Mouse (Mus musculus) right cerebral cortex, adult 2 months (tissue): Measurements from ENCODE around the gene Tmem45b.
"Not testable (repeated sequence)": the region's sequence is repeated elsewhere in the genome, so short reads cannot be mapped to it uniquely, and the experiment has no call there.

Source experiments
- DNase-seq, 2 experiments: peaks; one replicate each; pipeline ENCODE4 v3.0.0; 2021 to 2022; ENCODE audit warnings: low spot score in 2 of 2

Tmem45b gene

GRCm38 (mm10) chr9:31463692-31464474, at the start of gene Tmem45b:
Gene Tmem45b (minus strand): TSS chr9:31464462.
- DNase-seq, result no peak

DNA sequence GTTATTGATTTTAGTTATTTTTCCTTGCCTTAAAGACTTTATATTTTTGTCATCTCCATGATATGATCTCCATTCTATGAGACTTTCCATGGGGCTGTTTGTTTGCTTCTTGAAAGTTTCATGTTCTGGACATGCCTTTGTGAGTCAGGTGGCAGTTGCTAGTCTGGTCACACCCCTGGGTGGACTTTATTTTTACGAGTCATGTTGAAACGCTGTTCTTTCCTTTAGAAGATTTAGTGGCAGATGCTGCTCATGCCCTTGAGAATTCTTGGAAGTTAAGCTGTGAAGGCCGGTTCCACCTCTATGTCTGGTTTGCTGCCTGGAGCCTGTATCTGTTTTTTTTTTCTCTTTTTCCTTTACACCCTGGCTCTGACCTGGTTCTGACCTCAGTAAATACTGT, 43.9 kb upstream of the Tmem45b start:
- DNase-seq, result no peak

DNA sequence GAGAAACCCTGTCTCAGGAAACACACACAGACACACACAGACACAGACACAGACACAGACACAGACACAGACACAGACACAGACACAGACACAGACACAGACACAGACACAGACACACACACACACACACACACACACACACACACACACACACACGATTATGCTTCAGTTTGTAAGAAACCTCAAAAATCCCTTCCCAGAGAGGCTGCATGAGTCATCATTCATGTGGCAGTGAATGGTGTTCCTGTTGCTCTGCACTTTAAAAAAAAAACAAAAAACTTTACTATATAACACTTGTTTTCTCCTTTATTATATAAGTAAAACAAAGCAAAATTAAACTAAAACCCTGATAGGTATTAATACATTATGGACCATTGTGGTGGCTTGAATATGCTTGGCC, 37.0 kb upstream of the Tmem45b start:
- DNase-seq, result not testable (repeated sequence)

DNA sequence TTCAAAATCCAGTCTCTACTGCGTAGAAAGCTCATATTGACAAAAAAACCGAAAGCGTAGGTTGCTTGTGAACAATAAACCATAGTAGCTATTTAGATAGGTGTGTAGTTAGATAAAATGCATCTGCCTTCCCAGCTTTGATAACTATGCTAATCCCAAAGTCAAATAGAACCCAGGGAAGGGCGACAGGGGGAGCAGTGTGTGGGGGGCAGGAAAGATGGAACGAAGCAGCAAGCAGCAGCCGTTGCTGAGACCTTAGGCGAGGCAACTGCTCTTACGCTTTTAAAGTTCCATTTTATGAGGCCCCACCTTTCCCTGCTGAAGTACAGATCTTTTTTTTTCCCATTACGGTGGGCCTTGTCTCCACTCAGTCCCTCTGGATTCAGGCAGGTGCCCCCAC, 1.1 kb downstream of the Tmem45b start:
- DNase-seq, result no peak

DNA sequence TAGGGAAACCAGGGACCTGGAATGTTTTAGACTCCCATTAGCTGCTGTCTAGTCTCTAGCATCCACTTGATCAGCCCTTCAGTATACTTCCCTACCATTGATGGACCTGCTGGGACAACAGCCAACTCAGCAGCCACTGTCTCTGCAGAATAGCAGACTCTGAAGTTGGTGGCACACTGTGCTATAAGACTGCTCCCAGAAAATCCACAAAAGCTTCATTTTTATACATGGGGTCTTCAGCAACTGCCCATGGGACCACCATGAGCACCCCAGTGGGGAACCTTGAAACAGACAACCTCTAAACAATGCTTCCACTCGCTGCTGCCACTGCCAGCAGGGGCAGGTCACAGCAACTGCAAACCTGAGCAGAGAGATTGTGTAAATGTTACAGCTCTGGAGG, 9.9 kb downstream of the Tmem45b start:
- DNase-seq, result no peak

GRCm38 (mm10) chr9:31452166-31452565, 12.1 kb downstream of the Tmem45b start:
- DNase-seq, result no peak

- no peak for DNase-seq
Observed at GRCm38 (mm10) chr9:31449145-31449772, 15.0 kb downstream of the Tmem45b start.

DNA sequence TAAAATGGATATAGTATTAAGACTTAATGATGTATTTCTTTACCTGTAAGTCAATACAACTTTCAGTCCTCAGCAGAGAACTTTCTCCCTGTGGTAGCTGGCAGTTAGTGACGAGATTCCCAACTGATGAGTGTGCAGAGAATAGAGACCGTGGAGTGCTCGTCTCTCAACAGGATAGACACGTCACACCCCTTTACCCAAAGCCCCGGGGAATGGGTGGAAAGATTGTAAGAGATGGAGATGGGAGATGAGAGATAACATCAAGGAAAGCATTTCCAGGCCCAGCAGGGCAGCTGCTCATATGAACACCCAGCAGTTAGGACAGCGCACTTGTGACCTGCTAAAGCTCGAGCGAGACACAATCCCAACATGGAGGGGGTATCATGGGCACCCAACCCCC, 20.0 kb downstream of the Tmem45b start:
- DNase-seq, result no peak

DNA sequence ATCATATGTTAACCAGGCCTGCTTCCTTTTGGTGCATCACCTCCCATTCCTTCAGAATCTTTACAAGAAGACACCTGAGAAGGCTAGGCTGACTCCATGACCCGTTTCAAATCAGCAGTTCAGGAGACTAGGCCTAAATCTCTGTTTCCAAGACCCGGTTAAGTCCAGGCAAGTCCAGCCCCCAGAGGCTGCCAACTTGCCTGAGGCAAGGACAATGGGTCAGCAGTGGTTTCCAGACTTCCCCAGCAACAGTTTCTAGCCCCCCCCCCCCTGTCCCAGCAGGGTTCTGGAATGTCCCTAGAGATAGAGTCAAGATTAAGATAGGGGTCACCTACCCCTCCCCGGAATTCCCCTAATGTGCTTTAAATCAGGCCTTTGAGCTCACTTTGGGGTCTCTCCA, 22.8 kb downstream of the Tmem45b start:
- no peak for DNase-seq

DNA sequence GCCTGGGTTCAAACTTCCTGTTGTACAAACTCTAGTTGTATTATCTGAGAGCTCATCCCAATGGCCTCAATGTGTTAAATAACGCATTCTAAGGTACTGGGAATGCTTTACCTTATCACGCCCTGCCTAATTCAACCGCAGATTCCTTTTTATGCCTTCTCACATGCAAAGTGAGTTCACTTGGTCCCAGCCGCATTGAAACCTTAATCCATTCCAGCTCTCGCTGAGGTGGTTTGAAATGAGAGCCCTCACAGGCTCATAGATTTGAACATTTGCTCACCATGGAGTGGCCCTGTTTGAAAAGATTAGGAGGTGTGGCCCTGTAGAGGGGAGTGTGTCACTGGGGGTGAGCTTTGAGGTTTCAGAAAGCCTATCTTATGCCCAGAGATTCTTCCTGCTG, 23.9 kb downstream of the Tmem45b start:
- no peak for DNase-seq

- no peak for DNase-seq
Observed at GRCm38 (mm10) chr9:31439341-31439740, 24.9 kb downstream of the Tmem45b start.

DNA sequence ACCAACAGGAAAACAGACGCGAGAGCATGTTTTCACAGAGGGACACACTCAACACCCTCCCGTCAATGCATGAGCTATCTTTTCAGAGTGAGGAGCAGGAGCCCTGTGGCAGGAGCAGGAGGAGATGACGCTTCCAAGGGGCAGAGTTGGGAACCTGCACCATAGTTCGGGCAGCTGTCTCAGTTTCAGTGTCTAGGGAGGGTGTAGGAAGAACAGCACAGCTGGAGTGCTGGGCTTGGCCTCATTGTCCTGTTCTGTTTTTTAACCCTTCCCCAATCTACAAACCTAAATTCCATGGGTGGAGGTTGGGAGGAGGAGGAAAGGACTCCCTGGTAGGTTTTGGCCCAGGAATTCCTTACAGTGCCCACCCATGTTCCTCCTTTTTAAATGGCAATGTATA, 25.4 kb downstream of the Tmem45b start:
- DNase-seq, result no peak

DNA sequence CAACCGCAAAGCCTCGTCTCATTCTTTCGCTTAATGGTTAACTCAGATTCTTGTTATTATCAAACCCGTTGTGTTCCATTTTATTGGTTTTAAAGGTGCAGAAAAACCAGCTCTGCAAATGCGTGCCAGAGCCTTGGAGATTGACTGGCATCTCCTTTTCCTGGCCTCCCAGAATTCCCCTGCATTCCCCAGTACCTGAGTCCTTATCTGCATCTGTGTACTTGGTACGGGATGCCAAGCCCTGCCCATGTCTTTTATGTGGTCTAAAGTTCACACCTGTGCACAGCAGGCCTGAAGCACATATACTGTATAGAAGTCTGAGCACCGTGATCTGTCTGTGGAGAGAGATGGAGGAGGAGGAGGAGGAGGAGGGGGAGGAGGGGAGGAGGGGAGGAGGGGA, 26.4 kb downstream of the Tmem45b start:
- DNase-seq, result no peak

DNA sequence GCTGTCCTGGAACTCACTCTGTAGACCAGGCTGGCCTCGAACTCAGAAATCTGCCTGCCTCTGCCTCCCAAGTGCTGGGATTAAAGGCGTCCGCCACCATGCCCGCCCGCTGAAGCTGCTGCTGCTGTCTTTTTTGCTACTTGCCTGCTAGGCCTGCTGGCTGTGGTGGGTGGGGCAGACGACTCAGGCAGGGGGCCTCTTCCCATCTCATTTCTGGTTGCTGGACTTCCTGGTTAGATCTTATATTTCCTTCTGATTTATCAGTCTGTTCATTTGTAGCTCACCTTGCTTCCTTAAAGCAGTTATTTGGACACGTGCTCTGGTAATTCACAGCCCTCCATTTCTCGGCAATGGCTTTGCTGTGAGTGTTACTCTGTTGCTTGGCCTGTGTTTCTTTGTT, 28.8 kb downstream of the Tmem45b start:
- no peak for DNase-seq

DNA sequence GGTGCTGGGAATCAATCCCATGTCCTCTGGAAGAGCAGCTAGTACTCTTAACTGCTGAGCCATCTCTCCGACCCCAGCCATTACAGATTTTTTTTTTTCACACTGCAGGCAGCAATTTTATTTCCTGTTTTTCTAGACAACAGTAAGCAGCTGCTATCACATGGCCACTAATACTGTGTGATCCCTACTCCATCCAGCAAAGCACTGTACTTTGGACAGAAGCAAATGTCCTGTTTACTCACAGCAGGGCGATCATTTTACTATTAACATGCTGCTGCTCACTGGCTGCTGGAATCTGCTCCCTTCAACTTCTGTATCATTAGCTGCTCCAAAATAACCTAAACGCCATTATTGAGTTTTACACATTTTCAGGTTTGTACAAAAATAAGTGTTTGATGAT, 30.8 kb downstream of the Tmem45b start:
- no peak for DNase-seq

GRCm38 (mm10) chr9:31432336-31432975, 31.8 kb downstream of the Tmem45b start:
- DNase-seq, result no peak

DNA sequence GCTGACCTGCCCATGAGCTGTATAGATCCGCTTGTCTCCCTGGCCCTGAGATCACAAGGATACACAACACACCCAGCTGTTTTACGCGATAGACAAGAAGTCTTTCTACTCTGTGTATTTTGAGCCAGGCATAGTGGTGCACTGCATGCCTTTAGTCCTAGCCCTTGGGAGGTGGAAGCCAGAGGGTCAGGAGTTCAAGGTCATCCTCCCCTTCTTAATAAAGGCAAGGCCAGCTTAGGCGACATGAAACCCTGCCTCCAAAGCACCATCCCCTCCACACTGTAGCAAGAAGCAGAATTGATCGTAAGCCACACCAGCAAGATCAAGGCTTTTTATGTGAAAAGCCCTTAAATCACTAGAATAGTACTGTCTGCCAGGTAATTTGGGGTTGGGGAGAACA, 32.5 kb downstream of the Tmem45b start:
- DNase-seq, result no peak

DNA sequence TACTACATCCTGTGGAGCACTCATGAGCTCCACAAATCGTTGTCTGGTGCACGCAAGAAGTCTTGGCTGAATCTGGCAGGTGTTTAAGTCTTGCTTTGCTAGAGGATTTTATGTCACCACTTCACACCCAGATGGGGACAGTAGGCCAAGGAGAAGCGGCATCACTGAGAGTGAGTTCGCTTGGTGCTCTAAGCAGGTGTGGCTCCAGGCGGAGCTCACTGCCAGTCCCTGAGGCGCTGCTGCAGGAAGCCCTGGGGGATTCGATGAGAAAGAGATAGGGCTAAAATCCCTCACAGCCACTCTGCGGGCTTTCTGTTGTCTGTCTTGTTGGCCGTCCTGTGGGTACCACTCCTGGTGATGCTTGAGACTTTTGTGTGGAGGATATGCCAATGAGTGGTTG, 34.3 kb downstream of the Tmem45b start:
- DNase-seq, result no peak

GRCm38 (mm10) chr9:31428971-31429370, 35.3 kb downstream of the Tmem45b start:
- DNase-seq, result no peak

GRCm38 (mm10) chr9:31422143-31422542, 42.1 kb downstream of the Tmem45b start:
- no peak for DNase-seq

- DNase-seq, result no peak
Observed at GRCm38 (mm10) chr9:31418821-31419220, 45.4 kb downstream of the Tmem45b start.

DNA sequence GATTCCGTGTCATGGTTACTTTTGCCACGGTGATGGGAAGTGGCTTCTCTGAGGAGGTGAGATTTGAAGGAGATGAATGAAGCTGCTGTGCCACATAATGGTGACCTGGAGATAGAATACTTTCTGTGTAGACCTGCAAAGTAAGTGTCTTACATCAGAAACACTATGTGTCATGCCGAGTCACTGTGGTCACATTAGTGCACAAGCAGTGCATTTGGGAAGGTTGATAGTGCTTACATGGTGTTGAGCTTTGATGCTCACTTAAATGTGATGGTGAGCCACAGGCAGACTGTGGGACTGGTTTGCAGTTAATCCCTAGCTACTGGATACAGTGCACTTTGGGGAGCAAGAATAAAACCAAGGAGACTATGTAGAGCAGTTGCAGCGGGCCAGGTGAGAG, 52.1 kb downstream of the Tmem45b start:
- no peak for DNase-seq

DNA sequence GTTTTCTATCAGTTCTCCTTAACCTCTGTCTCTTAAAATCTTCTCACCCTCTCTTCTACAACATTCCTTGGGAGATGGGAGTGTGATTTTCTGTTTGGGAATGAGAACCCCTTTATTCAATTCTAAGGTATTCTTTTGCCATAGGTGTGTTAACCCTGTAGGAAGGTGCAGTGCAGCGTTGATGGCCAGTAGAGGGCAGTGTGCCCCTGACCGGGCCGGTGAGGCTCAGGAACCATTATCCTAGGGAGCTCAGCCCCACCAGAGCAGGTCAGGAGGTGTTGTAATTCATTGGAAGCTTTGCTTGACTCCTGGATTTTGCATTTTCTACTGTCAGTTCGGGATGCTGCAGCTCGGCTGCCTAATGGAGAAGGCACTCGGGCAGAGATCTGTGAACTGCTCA, 59.0 kb downstream of the Tmem45b start:
- DNase-seq, result peak in 1 of 2 experiments; percentile 21
